Mouse (Mus musculus) CH12.LX (cell line): ENCODE measurements at regions not wholly inside any gene's neighbourhood (a gene's known extent, or its start where the extent isn't known, plus 50 kb on each side); places are given as distances from the start of the nearest gene placed in this dataset.

Source experiments
- CHD1 ChIP-seq: IDR thresholded peaks from 2 replicates; pipeline ENCODE4 v1.6.1; 2012; ENCODE audit warnings: low read depth, low read length, improper control_type of control experiment, inconsistent platforms
- CTCF ChIP-seq, 2 experiments: IDR thresholded peaks in 1 of 2; conservative IDR thresholded peaks in 1 of 2; 2 replicates each; pipeline ENCODE4 v1.5.1; 2011 to 2012; ENCODE audit warnings: low read depth in 2 of 2, low read length in 2 of 2, improper control_type of control experiment in 1 of 2, inconsistent platforms in 1 of 2, mild to moderate bottlenecking in 1 of 2, moderate library complexity in 1 of 2
- HCFC1 ChIP-seq: IDR thresholded peaks from 2 replicates; pipeline ENCODE4 v1.6.1; 2012; ENCODE audit warnings: low read depth, mild to moderate bottlenecking, inconsistent platforms, low read length, improper control_type of control experiment
- JUN ChIP-seq: IDR thresholded peaks from 2 replicates; pipeline ENCODE4 v1.6.1; 2011; ENCODE audit warnings: low read depth, mild to moderate bottlenecking, low read length, improper control_type of control experiment, moderate library complexity; ENCODE audit not compliant: insufficient read depth
- MAFK ChIP-seq: IDR thresholded peaks from 2 replicates; pipeline ENCODE4 v1.6.1; 2011; ENCODE audit warnings: low read length, improper control_type of control experiment; ENCODE audit not compliant: insufficient replicate concordance
- MAX ChIP-seq: IDR thresholded peaks from 2 replicates; pipeline ENCODE4 v1.6.1; 2011; ENCODE audit warnings: low read length, improper control_type of control experiment
- PAX5 ChIP-seq: IDR thresholded peaks from 2 replicates; pipeline ENCODE4 v1.6.1; 2012; ENCODE audit warnings: low read length, inconsistent platforms, mixed read lengths
- RAD21 ChIP-seq: IDR thresholded peaks from 2 replicates; pipeline ENCODE4 v1.6.1; 2011; ENCODE audit warnings: low read depth, mild to moderate bottlenecking, low read length, improper control_type of control experiment, moderate library complexity
- TCF12 ChIP-seq: IDR thresholded peaks from 2 replicates; pipeline ENCODE4 v1.6.1; 2014; ENCODE audit warnings: low read depth, mild to moderate bottlenecking, inconsistent platforms, low read length, improper control_type of control experiment
- USF1 ChIP-seq: IDR thresholded peaks from 2 replicates; pipeline ENCODE4 v1.6.1; 2014; ENCODE audit warnings: low read depth, mild to moderate bottlenecking, inconsistent platforms, low read length, improper control_type of control experiment
- ZC3H11A ChIP-seq: IDR thresholded peaks from 2 replicates; pipeline ENCODE4 v1.6.1; 2012; ENCODE audit warnings: low read depth, mild to moderate bottlenecking, inconsistent platforms, low read length, improper control_type of control experiment
- ZNF384 ChIP-seq: IDR thresholded peaks from 2 replicates; pipeline ENCODE4 v1.6.1; 2012; ENCODE audit warnings: low read depth, low read length, improper control_type of control experiment, inconsistent platforms

DNA sequence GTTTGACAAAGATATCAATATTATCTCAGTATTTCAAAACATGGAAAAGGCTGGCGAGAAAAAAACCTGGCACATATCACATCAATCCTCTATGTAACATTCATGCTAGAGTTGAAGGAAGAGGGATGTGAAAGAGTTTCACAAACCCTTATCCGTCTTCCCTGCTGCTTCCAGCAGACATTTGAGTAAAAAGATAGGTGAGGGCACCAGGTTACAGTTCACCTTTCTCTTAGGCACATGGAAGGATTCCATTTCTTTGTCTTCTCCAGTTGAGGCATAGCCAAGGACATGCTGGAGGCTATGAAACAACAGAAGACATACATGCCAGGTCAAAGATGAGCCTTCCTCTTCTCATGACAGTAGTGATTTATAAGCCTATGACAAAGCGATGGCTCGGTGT is 186.3 kb downstream of the Kcnj2 start:
- TF ChIP-seq CTCF (conservative IDR thresholded peaks at IDR 0.05 in 1 of 2, IDR thresholded peaks at IDR 0.05 in 1 of 2; ENCODE audit: low read depth in 2 of 2, low read length in 2 of 2) (no peak), ZNF384 (no peak), USF1 (no peak), MAFK (no peak), TCF12 (no peak), PAX5 (no peak), CHD1 (no peak), ZC3H11A (no peak), HCFC1 (no peak), JUN (no peak), MAX (no peak), RAD21 (no peak)
